Mouse (Mus musculus) embryonic facial prominence, embryonic 11.5 days (tissue): ENCODE measurements around the gene Arhgef10l. TPM values are rescaled to one million over a fixed set of nuclear protein-coding genes. Genes with fewer than 3 reads are reported as not detected.

Experiments used
- ATAC-seq: fragments of 200-750 bp; cut with Nextera tagmentation; replicated peaks from 2 replicates; pipeline ENCODE4 v1.8.0; 2017; ENCODE audit warnings: low read depth; ENCODE audit not compliant: insufficient number of reproducible peaks, low FRiP score, low TSS enrichment
- DNase-seq: peaks from one replicate; pipeline ENCODE4 v3.0.0-alpha.2; 2015; ENCODE audit warnings: low spot score
- H3K27ac ChIP-seq: fragments of 300-500 bp; sonication (generic); replicated peaks from 2 replicates; pipeline ENCODE4 v1.5.1; 2014; ENCODE audit warnings: mild to moderate bottlenecking, low read depth, low read length, control low read depth
- H3K27me3 ChIP-seq: fragments of 300-500 bp; sonication (generic); 2 replicates; pipeline ENCODE4 v1.6.1; 2014; ENCODE audit warnings: mild to moderate bottlenecking, low read length, moderate library complexity, mixed read lengths; ENCODE audit not compliant: control insufficient read depth, insufficient read depth
- H3K36me3 ChIP-seq: fragments of 300-500 bp; sonication (generic); replicated peaks from 2 replicates; pipeline ENCODE4 v1.6.1; 2014; ENCODE audit warnings: low read depth, mild to moderate bottlenecking, low read length, moderate library complexity, mixed read lengths; ENCODE audit not compliant: control insufficient read depth, insufficient read depth
- H3K4me1 ChIP-seq: fragments of 300-500 bp; sonication (generic); 2 replicates; pipeline ENCODE4 v1.6.1; 2014; ENCODE audit warnings: low read length, mixed read lengths; ENCODE audit not compliant: control insufficient read depth, insufficient read depth
- H3K4me2 ChIP-seq: fragments of 300-500 bp; sonication (generic); 2 replicates; pipeline ENCODE4 v1.6.1; 2014; ENCODE audit warnings: low read depth, mild to moderate bottlenecking, control low read depth, low read length, moderate library complexity
- H3K4me3 ChIP-seq: fragments of 300-500 bp; sonication (generic); 2 replicates; pipeline ENCODE4 v1.5.1; 2014; ENCODE audit warnings: low read depth, low read length, control low read depth
- H3K9ac ChIP-seq: fragments of 300-500 bp; sonication (generic); replicated peaks from 2 replicates; pipeline ENCODE4 v1.6.1; 2014; ENCODE audit warnings: mild to moderate bottlenecking, control low read depth, low read length
- H3K9me3 ChIP-seq: fragments of 300-500 bp; sonication (generic); replicated peaks from 2 replicates; pipeline ENCODE4 v1.6.1; 2016; ENCODE audit warnings: mild to moderate bottlenecking, low read length, inconsistent platforms, mixed read lengths; ENCODE audit not compliant: control insufficient read depth
- WGBS: fragments of 180-500 bp; shearing (Covaris S2); extraction: QIAGEN DNeasy Blood & Tissue Kit; methylation state at CpG from one replicate; pipeline ENCODE4 v1.1.7; 2014; 5-methylcytosine and 5-hydroxymethylcytosine counted together
- polyA plus RNA-seq: library from polyadenylated mRNA; unstranded; fragments of >200 nt; fragmentation: Nextera tagmentation; extraction: Ambion mirVana; gene quantifications from 2 replicates; pipeline ENCODE4 v1.2.1, GENCODE M21; 2014

The Arhgef10l gene
- polyA plus RNA-seq, 1 experiment from 2014 or later = 10.5 TPM

- no peaks in the 10 kb centered on the region for H3K4me1 ChIP-seq
- no peak overlapping the region for H3K9ac ChIP-seq
- no peaks in the 10 kb centered on the region for H3K9me3 ChIP-seq
- H3K4me3 ChIP-seq = no peak overlapping the region
- H3K27ac ChIP-seq = no peak overlapping the region
- no peaks in the 10 kb centered on the region for H3K27me3 ChIP-seq
- peaks cover 15% of the 10 kb centered on the region for H3K36me3 ChIP-seq
- H3K4me2 ChIP-seq = no peak overlapping the region
- DNase-seq (peak; percentile 17), ATAC-seq (no peak)
- WGBS = 92% methylated on average over 3 of the region's 4 CpGs
Observed at GRCm38 (mm10) chr4:140559862-140560261, 106.0 kb downstream of the Arhgef10l start.

GRCm38 (mm10) chr4:140558193-140558592, 107.6 kb downstream of the Arhgef10l start:
- Histone ChIP-seq H3K4me2 (no peak overlapping the region), H3K9ac (no peak overlapping the region), H3K36me3 (peaks cover 15% of the 10 kb centered on the region), H3K9me3 (no peaks in the 10 kb centered on the region), H3K27ac (no peak overlapping the region), H3K4me1 (no peaks in the 10 kb centered on the region), H3K27me3 (no peaks in the 10 kb centered on the region), H3K4me3 (no peak overlapping the region)
- ATAC-seq (no peak), DNase-seq (no peak)
- 87% methylated on average over 5 of the region's 5 CpGs for WGBS

DNA sequence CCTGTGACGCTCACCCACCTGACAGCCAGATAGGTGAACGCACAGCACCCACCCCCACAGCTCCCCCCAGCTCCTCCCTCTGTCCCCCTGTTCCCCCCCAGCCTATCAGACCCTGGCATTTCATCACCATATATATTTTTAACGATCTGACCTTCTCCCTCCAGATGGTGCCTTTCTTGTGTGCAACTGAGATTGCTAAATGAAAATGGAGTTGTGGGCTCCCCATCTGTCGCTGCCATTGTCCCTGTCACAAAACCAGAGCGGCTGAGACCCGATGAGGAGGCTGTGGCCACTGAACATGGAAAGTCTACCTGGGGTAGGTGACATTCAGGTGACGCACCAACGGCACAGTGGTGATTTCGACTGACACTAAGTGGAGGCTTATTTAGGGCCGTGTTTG, 109.3 kb downstream of the Arhgef10l start:
- Histone ChIP-seq H3K9me3 (no peaks in the 10 kb centered on the region), H3K27me3 (no peaks in the 10 kb centered on the region), H3K9ac (no peak overlapping the region), H3K4me3 (no peak overlapping the region), H3K4me1 (no peaks in the 10 kb centered on the region), H3K36me3 (peaks cover 1% of the 10 kb centered on the region), H3K4me2 (no peak overlapping the region), H3K27ac (no peak overlapping the region)
- DNase-seq (no peak), ATAC-seq (no peak)
- 87% methylated on average over 10 of the region's 10 CpGs for WGBS

DNA sequence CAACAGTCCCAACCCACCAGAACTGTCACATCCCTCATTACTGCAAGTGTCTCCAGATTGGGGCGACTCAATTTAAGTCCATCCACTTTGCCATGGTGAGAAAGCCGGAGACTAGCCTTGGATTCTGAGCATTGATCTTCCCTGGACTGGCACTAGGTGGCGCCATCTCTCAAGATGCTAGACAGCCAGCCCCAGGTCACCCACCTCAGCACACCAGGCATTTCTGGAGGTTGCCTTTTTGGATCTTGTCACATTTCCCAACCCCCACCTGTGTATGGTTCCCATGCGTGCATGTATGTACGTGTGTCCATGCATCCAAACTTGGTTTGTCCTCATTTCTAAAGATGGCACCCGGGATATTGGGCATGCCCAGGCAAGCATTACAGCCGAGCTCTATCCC, 110.5 kb downstream of the Arhgef10l start:
- 55% methylated on average over 7 of the region's 7 CpGs for WGBS
- DNase-seq (peak; percentile 71), ATAC-seq (0 out of 2 replicates have a peak, but pooled peaks have one; percentile 19)
- no peak overlapping the region for H3K27ac ChIP-seq
- no peak overlapping the region for H3K9ac ChIP-seq
- H3K4me1 ChIP-seq = no peaks in the 10 kb centered on the region
- no peak overlapping the region for H3K4me2 ChIP-seq
- H3K4me3 ChIP-seq = no peak overlapping the region
- H3K27me3 ChIP-seq = no peaks in the 10 kb centered on the region
- H3K36me3 ChIP-seq = no peaks in the 10 kb centered on the region; the same call in 1 of the 2 replicates
- no peaks in the 10 kb centered on the region for H3K9me3 ChIP-seq

- 86% methylated on average over 4 of the region's 4 CpGs for WGBS
- ATAC-seq = no peak
- Histone ChIP-seq H3K36me3 (no peaks in the 10 kb centered on the region; the same call in 1 of the 2 replicates), H3K27ac (no peak overlapping the region), H3K27me3 (no peaks in the 10 kb centered on the region), H3K9ac (no peak overlapping the region), H3K4me3 (no peak overlapping the region), H3K4me1 (no peaks in the 10 kb centered on the region), H3K4me2 (no peak overlapping the region), H3K9me3 (no peaks in the 10 kb centered on the region)
- no peak for DNase-seq
Observed at GRCm38 (mm10) chr4:140554552-140554951, 111.3 kb downstream of the Arhgef10l start.

GRCm38 (mm10) chr4:140551766-140552165, 114.0 kb downstream of the Arhgef10l start:
- no peak overlapping the region for H3K4me3 ChIP-seq
- no peak overlapping the region for H3K4me2 ChIP-seq
- H3K36me3 ChIP-seq = no peaks in the 10 kb centered on the region; the same call in 1 of the 2 replicates
- DNase-seq (no peak), ATAC-seq (no peak)
- WGBS = 92% methylated on average over 17 of the region's 17 CpGs
- no peaks in the 10 kb centered on the region for H3K9me3 ChIP-seq
- H3K27ac ChIP-seq = no peak overlapping the region
- H3K4me1 ChIP-seq = no peaks in the 10 kb centered on the region
- H3K9ac ChIP-seq = no peak overlapping the region
- no peaks in the 10 kb centered on the region for H3K27me3 ChIP-seq

- no peaks in the 10 kb centered on the region; the same call in 1 of the 2 replicates for H3K36me3 ChIP-seq
- H3K27ac ChIP-seq = no peak overlapping the region
- H3K9ac ChIP-seq = no peak overlapping the region
- H3K4me1 ChIP-seq = no peaks in the 10 kb centered on the region
- H3K27me3 ChIP-seq = no peaks in the 10 kb centered on the region
- DNase-seq (no peak), ATAC-seq (no peak)
- no peaks in the 10 kb centered on the region for H3K9me3 ChIP-seq
- H3K4me2 ChIP-seq = no peak overlapping the region
- no peak overlapping the region for H3K4me3 ChIP-seq
- WGBS = 90% methylated on average over 6 of the region's 6 CpGs
Observed at GRCm38 (mm10) chr4:140550670-140551069, 115.1 kb downstream of the Arhgef10l start.

- no peaks in the 10 kb centered on the region for H3K4me1 ChIP-seq
- no peak overlapping the region for H3K9ac ChIP-seq
- DNase-seq = no peak
- 84% methylated on average over 12 of the region's 12 CpGs for WGBS
- H3K9me3 ChIP-seq = no peaks in the 10 kb centered on the region
- no peak overlapping the region for H3K4me3 ChIP-seq
- H3K27ac ChIP-seq = no peak overlapping the region
- no peaks in the 10 kb centered on the region for H3K27me3 ChIP-seq
- H3K36me3 ChIP-seq = no peaks in the 10 kb centered on the region; the same call in 1 of the 2 replicates
- ATAC-seq = no peak
- no peak overlapping the region for H3K4me2 ChIP-seq
Observed at GRCm38 (mm10) chr4:140549975-140550374, 115.8 kb downstream of the Arhgef10l start.
